Mouse (Mus musculus) kidney, postnatal 14 days (tissue): ENCODE results near the gene Btbd35f19.
"Not testable (repeated sequence)": the region's sequence is repeated elsewhere in the genome, so short reads cannot be mapped to it uniquely, and the experiment has no call there.

ENCODE experiments used
- DNase-seq: peaks from one replicate; pipeline ENCODE4 v3.0.0; 2022; ENCODE audit warnings: mixed read lengths

Btbd35f19 gene

DNA sequence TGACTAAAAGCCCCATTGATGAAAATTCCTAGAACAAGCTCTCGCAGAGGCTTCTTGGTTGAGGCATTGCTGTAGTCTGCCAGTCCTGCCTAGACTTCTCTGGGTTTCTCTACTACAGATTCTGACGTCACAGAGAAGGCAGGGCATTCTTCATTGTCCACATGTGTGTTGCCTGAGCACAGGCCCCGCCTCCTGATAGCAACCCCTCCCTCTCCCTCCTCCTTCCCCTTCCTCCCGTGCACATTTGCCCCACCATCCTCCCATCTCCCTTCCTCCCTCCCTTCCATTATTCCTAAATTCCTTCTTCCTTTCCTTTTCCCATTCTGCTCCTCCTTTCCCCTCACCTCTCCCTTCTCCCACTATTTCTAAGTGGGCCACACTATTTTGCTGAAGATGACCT is at the start of gene Btbd35f19:
TSS of gene Btbd35f19 (minus strand) at position 101 of the 400 bp plus-strand sequence.
- not testable (repeated sequence) for DNase-seq

DNA sequence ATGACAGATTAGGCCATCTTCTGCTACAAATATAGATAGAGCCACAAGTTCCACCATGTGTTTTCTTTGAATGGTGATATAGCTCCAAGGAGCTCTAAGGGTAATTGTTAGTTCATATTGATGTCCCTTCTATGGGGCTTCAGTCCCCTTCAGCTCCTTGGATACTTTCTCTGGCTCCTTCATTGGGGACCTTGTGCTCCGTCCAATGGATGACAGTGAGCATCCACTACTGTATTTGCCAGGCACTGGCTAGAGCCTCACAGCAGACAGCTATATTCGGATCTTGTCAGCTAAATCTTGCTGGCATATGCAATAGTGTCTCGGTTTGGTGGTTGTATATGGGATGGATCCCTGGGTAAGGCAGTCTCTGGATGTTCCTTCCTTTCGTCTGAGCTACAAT is 41.8 kb downstream of the Btbd35f19 start:
- DNase-seq, result not testable (repeated sequence)

DNA sequence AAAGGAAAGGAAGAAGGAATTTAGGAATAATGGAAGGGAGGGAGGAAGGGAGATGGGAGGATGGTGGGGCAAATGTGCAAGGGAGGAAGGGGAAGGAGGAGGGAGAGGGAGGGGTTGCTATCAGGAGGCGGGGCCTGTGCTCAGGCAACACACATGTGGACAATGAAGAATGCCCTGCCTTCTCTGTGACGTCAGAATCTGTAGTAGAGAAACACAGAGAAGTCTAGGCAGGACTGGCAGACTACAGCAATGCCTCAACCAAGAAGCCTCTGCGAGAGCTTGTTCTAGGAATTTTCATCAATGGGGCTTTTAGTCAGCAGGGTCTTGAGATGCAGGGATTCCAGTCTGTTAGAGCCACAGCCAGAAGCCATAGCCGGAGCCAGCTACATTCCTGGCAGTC is 47.6 kb downstream of the Btbd35f19 start, which contains the start of gene Btbd35f26:
TSS of gene Btbd35f26 (plus strand) at position 301 of the 400 bp plus-strand sequence.
- not testable (repeated sequence) for DNase-seq
